Comparison of ENCODE assay signal across 26 mouse cellular contexts in the genomic region with DNA sequence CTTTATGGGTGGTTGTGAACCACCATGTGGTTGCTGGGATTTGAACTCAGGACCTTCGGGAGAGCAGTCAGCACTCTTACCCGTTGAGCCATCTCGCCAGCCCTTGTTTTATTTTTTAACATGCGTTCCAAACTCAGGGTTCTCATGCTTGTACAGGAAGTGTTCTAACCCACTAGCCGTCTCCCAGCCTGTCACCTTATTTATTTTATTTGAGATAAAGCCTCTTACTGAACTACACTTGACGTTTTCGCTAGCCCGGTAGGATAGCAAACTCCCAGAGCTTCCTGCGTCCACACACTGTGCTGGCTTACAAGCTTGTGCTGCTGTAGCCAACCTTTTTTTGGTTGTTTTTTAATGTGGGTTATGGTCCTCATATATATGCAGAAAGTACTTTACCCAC.
"Had no signal": no experiment of that assay in that cellular context is flagged by ENCODE, and none has a peak within 500 bp of the region (broad histone marks: within the 10 kb centered on the region; RNA-seq: fewer than 3 reads in every experiment).

No protein-coding gene starts in this region.

- H3K9ac ChIP-seq: forebrain, postnatal 0 days; heart, embryonic 13.5 days; heart, embryonic 15.5 days; hindbrain, embryonic 13.5 days; hindbrain, embryonic 15.5 days; kidney, embryonic 15.5 days; limb, embryonic 13.5 days; limb, embryonic 15.5 days had no signal

- H3K4me3 ChIP-seq: heart, adult 2 months; heart, embryonic 13.5 days; heart, embryonic 15.5 days; hindbrain, embryonic 13.5 days; hindbrain, embryonic 15.5 days; kidney, embryonic 15.5 days; limb, embryonic 13.5 days; limb, embryonic 15.5 days had no signal

- H3K27me3 ChIP-seq: heart, embryonic 13.5 days; heart, embryonic 15.5 days; hindbrain, embryonic 13.5 days; hindbrain, embryonic 15.5 days; kidney, embryonic 15.5 days; limb, embryonic 13.5 days; limb, embryonic 15.5 days had no signal

- H3K4me1 ChIP-seq: hindbrain, embryonic 13.5 days had no signal

- H3K27ac ChIP-seq: heart, adult 2 months; heart, embryonic 13.5 days; heart, embryonic 15.5 days; hindbrain, embryonic 13.5 days; hindbrain, embryonic 15.5 days; hindbrain, postnatal 0 days; kidney, embryonic 15.5 days; kidney, postnatal 0 days; limb, embryonic 13.5 days; limb, embryonic 15.5 days had no signal

- H3K36me3 ChIP-seq: heart, embryonic 13.5 days; heart, embryonic 15.5 days; hindbrain, embryonic 13.5 days; hindbrain, embryonic 15.5 days; kidney, embryonic 15.5 days; limb, embryonic 13.5 days; limb, embryonic 15.5 days had no signal

- H3K4me2 ChIP-seq: heart, embryonic 11.5 days; heart, embryonic 13.5 days; heart, embryonic 15.5 days; hindbrain, embryonic 13.5 days; hindbrain, embryonic 15.5 days; kidney, embryonic 15.5 days; limb, embryonic 13.5 days; limb, embryonic 15.5 days had no signal

- H3K9me3 ChIP-seq: heart, embryonic 13.5 days; heart, embryonic 15.5 days; hindbrain, embryonic 13.5 days; hindbrain, embryonic 15.5 days; kidney, embryonic 15.5 days; limb, embryonic 13.5 days; limb, embryonic 15.5 days had no signal

- DNase-seq: forebrain, postnatal 0 days; gastrocnemius, postnatal 14 days; gastrocnemius, postnatal 36 days; heart, adult 11 months; heart, adult 2 months; heart, postnatal 14 days; heart, postnatal 36 days; kidney, adult 11 months; kidney, adult 2 months; kidney, adult 9 months; kidney, postnatal 14 days; kidney, postnatal 36 days; layer of hippocampus, adult 9-11 months; layer of hippocampus, postnatal 36 days; left cerebral cortex, postnatal 4 days had no signal

- ATAC-seq: forebrain, postnatal 0 days; hindbrain, postnatal 0 days; intestine, embryonic 16.5 days had no signal
